Mouse (Mus musculus) testis, adult 2 months (tissue): Measurements from ENCODE around the gene Sh3bgrl. TPM values are rescaled to one million over a fixed set of nuclear protein-coding genes. Genes with fewer than 3 reads are reported as not detected.

ENCODE experiments used
- H3K27ac ChIP-seq: fragments of 200-500 bp; 2 replicates; pipeline ENCODE4 v1.5.1; 2012; ENCODE audit warnings: low read depth, low read length; ENCODE audit not compliant: control insufficient read depth, insufficient read depth
- H3K27me3 ChIP-seq: fragments of 200-500 bp; 2 replicates; pipeline ENCODE4 v1.6.1; 2012; ENCODE audit warnings: mild to moderate bottlenecking, low read length, moderate library complexity; ENCODE audit not compliant: control insufficient read depth, insufficient read depth
- H3K36me3 ChIP-seq: fragments of 200-500 bp; 2 replicates; pipeline ENCODE4 v1.6.1; 2012; ENCODE audit warnings: mild to moderate bottlenecking, low read length; ENCODE audit not compliant: control insufficient read depth, insufficient read depth
- H3K4me1 ChIP-seq: fragments of 200-500 bp; 2 replicates; pipeline ENCODE4 v1.6.1; 2012; ENCODE audit warnings: low read length; ENCODE audit not compliant: control insufficient read depth, insufficient read depth
- H3K4me3 ChIP-seq: fragments of 200-500 bp; 2 replicates; pipeline ENCODE4 v1.5.1; 2012; ENCODE audit warnings: low read depth, mild to moderate bottlenecking, low read length, moderate library complexity, mixed read lengths; ENCODE audit not compliant: control insufficient read depth
- CTCF ChIP-seq: fragments of 200-500 bp; IDR thresholded peaks from 2 replicates; pipeline ENCODE4 v1.5.1; 2012; ENCODE audit warnings: low read depth, mild to moderate bottlenecking, inconsistent platforms, low read length, moderate library complexity; ENCODE audit not compliant: control insufficient read depth, insufficient read depth, insufficient replicate concordance
- POLR2A ChIP-seq: fragments of 200-500 bp; IDR thresholded peaks from 2 replicates; pipeline ENCODE4 v1.6.1; 2012; ENCODE audit warnings: low read depth, mild to moderate bottlenecking, inconsistent platforms, low read length, moderate library complexity; ENCODE audit not compliant: control insufficient read depth
- polyA plus RNA-seq: library from polyadenylated mRNA; depleted of rRNA; stranded (reverse); fragments of >200 nt; gene quantifications from 2 replicates; pipeline ENCODE4 v1.2.3, GENCODE M21; 2012

Gene Sh3bgrl
- polyA plus RNA-seq, 1 experiment: 3.1 TPM

DNA sequence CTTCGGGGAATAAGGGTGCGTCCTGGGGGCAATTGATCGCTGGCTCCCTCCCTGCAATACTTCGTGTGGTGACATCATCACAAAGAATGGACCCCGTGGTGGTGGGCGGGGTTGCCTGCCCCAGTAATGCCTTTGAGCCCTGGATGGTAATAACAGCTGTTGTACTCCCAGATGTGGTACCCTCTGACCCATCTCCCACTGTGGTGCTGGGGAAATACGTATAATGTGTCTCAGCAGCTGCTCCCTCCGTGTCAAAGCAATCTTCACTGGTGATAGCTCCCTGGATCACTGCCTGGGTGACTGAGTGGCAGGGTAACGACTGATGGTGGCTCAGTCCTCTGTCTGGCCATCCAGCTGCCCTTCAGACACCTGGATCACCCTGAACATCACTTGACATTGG lies 26.0 kb downstream of the Sh3bgrl start:
- H3K36me3 ChIP-seq: no peaks in the 10 kb centered on the region
- H3K27ac ChIP-seq: no peak overlapping the region
- peak overlapping the region; percentile 6 for H3K4me3 ChIP-seq
- H3K4me1 ChIP-seq: no peaks in the 10 kb centered on the region; the same call in 1 of the 2 replicates
- TF ChIP-seq POLR2A: no peak
- TF ChIP-seq CTCF: no peak
- H3K27me3 ChIP-seq: no peaks in the 10 kb centered on the region

DNA sequence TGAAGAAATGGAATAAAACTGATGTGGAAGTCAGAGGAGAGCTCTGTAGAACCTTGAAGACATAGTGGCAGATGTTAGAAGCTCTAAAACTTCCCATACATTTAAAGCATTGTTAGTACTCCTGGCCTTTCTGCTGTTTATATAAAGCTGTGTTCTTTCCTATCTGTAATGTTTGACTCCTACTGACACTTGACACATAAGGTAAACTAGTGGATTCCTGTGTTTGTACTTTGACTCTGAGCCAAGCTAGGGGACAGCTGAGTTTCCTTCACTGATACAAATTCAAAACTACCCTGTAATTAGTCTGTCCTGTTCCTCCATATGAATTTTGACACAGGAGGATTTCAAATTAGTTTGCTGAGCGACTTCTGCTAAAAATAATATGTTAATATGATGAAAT lies 27.5 kb downstream of the Sh3bgrl start:
- H3K4me1 ChIP-seq: no peaks in the 10 kb centered on the region; the same call in 1 of the 2 replicates
- no peak overlapping the region for H3K27ac ChIP-seq
- no peaks in the 10 kb centered on the region for H3K27me3 ChIP-seq
- H3K4me3 ChIP-seq: no peak overlapping the region
- no peak for TF ChIP-seq POLR2A
- TF ChIP-seq CTCF: no peak
- no peaks in the 10 kb centered on the region for H3K36me3 ChIP-seq

DNA sequence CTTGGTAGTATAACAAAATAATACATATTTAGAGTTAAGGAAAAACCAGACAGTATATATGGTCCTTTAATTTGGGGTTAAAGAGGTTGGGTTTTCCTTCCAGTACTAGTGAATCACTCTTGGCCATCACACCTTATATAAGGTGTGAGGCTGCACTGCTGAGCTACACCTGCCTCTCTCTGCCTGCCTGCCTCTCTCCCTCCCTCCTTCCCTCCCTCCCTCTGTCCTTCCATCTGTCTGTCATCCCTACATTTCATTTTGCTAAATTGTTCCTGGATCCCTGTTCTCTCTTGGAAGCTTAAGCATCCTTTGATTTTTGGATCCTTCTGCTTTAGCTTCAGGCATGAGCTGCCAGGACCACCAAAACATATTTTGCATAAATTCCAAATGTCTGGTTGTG lies 28.6 kb downstream of the Sh3bgrl start:
- Histone ChIP-seq H3K36me3 (no peaks in the 10 kb centered on the region), H3K27me3 (no peaks in the 10 kb centered on the region), H3K4me1 (no peaks in the 10 kb centered on the region; the same call in 1 of the 2 replicates), H3K4me3 (no peak overlapping the region), H3K27ac (no peak overlapping the region)
- TF ChIP-seq POLR2A (no peak), CTCF (no peak)

DNA sequence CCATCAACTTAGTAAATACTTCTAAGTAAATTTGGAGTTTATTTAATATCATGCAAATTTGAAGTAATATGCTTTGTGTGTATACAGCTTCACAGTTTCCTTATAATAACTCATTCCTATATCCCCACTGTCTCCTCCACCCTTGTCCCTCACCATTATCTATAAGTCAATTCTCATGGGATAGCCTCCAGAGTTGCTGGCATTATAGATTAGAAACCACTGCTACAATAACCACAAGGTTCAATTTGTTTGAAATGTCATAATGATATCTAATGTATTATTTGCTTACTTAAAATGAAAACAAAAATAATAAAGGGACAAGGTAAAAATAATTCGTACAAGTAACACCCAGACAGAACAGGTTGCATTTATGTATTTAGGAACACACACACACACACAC lies 31.7 kb downstream of the Sh3bgrl start:
- Histone ChIP-seq H3K27me3 (no peaks in the 10 kb centered on the region), H3K36me3 (no peaks in the 10 kb centered on the region), H3K4me3 (no peak overlapping the region), H3K4me1 (no peaks in the 10 kb centered on the region), H3K27ac (no peak overlapping the region)
- TF ChIP-seq CTCF (no peak), POLR2A (no peak)

DNA sequence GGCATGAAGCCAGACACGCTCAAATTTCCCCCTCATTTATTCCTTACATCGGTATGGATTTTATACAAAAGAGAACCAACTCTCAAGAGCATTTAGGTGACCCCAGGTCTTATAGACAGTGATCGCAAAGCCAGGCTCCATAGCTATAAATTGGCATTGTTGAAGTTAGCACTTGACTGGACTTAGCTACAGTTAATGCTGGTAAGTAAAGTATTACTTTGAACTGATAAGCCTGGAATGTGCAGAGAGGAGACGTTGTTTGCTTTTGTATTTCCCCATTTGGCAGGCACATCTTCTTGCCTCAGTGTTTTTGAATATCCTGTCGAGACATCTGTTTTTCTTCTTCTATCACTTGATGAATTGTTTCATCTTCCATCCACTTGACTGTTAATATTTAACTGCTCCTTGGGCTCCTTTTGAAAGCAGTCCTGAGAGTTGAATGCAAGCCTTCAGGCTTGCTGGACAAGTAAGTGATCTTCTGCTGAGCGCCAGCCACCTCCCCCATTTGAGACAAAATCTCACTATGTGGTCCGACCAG lies 32.5 kb downstream of the Sh3bgrl start:
- H3K36me3 ChIP-seq: no peaks in the 10 kb centered on the region
- TF ChIP-seq POLR2A: no peak
- no peak for TF ChIP-seq CTCF
- H3K27ac ChIP-seq: no peak overlapping the region
- H3K27me3 ChIP-seq: no peaks in the 10 kb centered on the region
- H3K4me3 ChIP-seq: no peak overlapping the region
- no peaks in the 10 kb centered on the region for H3K4me1 ChIP-seq

DNA sequence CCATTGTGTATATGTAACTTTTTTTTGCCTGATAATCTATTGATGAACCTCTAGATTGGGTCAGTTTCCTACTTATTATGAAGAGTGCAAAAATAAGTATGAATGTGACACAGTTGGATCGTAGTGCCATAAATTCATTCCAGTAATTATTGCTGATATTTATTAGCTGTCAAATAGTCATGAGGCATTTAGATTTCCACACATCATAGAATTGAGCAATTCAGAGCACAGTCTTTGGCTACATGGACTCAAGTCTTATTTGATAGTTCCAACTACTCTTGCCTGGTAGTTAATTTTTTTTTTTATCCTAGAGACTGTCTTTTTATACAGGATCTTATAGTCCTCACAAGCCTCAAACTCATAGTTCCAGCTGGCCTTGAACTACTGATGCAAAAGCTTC lies 34.9 kb downstream of the Sh3bgrl start:
- H3K36me3 ChIP-seq: no peaks in the 10 kb centered on the region
- no peak overlapping the region for H3K27ac ChIP-seq
- H3K4me3 ChIP-seq: no peak overlapping the region
- no peaks in the 10 kb centered on the region for H3K4me1 ChIP-seq
- H3K27me3 ChIP-seq: no peaks in the 10 kb centered on the region
- TF ChIP-seq POLR2A (no peak), CTCF (no peak)

DNA sequence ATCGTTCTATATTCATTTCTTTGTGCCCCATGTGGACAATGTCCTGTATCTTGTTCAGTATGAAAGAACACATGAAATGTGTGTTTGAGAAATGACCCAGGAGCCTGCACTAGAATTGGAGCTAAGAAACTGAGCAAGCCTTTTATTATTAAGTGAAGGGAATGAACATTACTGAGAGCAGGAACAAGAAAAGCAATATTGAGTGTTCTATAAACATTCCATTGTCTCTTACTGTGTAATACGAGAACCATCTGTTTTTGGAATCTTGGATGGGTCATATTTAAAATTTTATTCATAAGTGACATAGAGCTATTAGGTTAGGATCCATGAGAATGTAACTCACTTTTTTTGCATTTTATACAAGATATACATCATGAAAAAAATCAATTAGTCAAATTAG lies 36.7 kb downstream of the Sh3bgrl start:
- TF ChIP-seq POLR2A (no peak), CTCF (no peak)
- Histone ChIP-seq H3K4me1 (no peaks in the 10 kb centered on the region), H3K4me3 (no peak overlapping the region), H3K27me3 (no peaks in the 10 kb centered on the region), H3K36me3 (no peaks in the 10 kb centered on the region), H3K27ac (no peak overlapping the region)

DNA sequence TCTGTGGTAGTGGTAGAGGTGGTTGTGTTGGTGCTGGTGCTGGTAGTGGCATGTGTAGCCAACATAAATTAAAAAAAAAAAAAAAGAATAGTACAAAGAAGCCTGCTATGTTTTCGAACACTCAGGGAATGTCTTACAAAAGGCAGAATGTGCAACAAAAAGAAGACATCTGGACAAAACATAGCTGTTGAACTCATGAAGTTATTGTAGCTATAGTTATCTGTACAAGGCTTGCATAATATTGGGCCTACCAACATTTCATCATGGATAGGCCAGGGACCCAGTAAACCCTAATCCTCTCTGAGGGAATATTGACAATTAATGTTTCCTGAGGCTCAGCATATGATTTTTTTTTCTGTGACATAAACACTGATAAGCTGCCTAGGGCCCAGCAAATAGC lies 37.3 kb downstream of the Sh3bgrl start:
- no peaks in the 10 kb centered on the region for H3K36me3 ChIP-seq
- H3K27ac ChIP-seq: no peak overlapping the region
- H3K4me1 ChIP-seq: no peaks in the 10 kb centered on the region
- H3K4me3 ChIP-seq: no peak overlapping the region
- H3K27me3 ChIP-seq: no peaks in the 10 kb centered on the region
- TF ChIP-seq POLR2A: no peak
- TF ChIP-seq CTCF: no peak
